Mouse (Mus musculus) testis, adult 2 months (tissue): ENCODE measurements at regions not wholly inside any gene's neighbourhood (a gene's known extent, or its start where the extent isn't known, plus 50 kb on each side); places are given as distances from the start of the nearest gene placed in this dataset.

ENCODE experiments used
- CTCF ChIP-seq: fragments of 200-500 bp; IDR thresholded peaks from 2 replicates; pipeline ENCODE4 v1.5.1; 2012; ENCODE audit warnings: low read depth, mild to moderate bottlenecking, inconsistent platforms, low read length, moderate library complexity; ENCODE audit not compliant: control insufficient read depth, insufficient read depth, insufficient replicate concordance
- POLR2A ChIP-seq: fragments of 200-500 bp; IDR thresholded peaks from 2 replicates; pipeline ENCODE4 v1.6.1; 2012; ENCODE audit warnings: low read depth, mild to moderate bottlenecking, inconsistent platforms, low read length, moderate library complexity; ENCODE audit not compliant: control insufficient read depth

- TF ChIP-seq CTCF = no peak
- TF ChIP-seq POLR2A = no peak
Observed at GRCm38 (mm10) chr9:113177181-113177917, 530.7 kb downstream of the Pdcd6ip start.
